Mouse (Mus musculus) liver, adult 2 months (tissue): Measurements from ENCODE around the gene Ubac2. TPM values are rescaled to one million over a fixed set of nuclear protein-coding genes. Genes with fewer than 3 reads are reported as not detected.

Experiments
- DNase-seq: peaks from one replicate; pipeline ENCODE4 v3.0.0-alpha.2; 2011; ENCODE audit warnings: low read depth, low spot score; ENCODE audit errors: extremely low read depth
- H3K27ac ChIP-seq: fragments of 200-500 bp; replicated peaks from 2 replicates; pipeline ENCODE4 v1.5.1; 2012; ENCODE audit warnings: low read depth, mild to moderate bottlenecking, control low read depth, inconsistent platforms, low read length; ENCODE audit not compliant: insufficient read depth
- H3K27me3 ChIP-seq: fragments of 200-500 bp; 2 replicates; pipeline ENCODE4 v1.6.1; 2012; ENCODE audit warnings: mild to moderate bottlenecking, moderate library complexity, low read length, inconsistent platforms; ENCODE audit not compliant: control insufficient read depth, insufficient read depth
- H3K36me3 ChIP-seq: fragments of 200-500 bp; 2 replicates; pipeline ENCODE4 v1.6.1; 2012; ENCODE audit warnings: low read length, inconsistent platforms; ENCODE audit not compliant: control insufficient read depth, insufficient read depth
- H3K4me1 ChIP-seq: fragments of 200-500 bp; 2 replicates; pipeline ENCODE4 v1.6.1; 2011; ENCODE audit warnings: low read length; ENCODE audit not compliant: control insufficient read depth, insufficient read depth
- H3K4me3 ChIP-seq: fragments of 200-500 bp; 2 replicates; pipeline ENCODE4 v1.5.1; 2011; ENCODE audit warnings: low read depth, mild to moderate bottlenecking, control low read depth, low read length, moderate library complexity; ENCODE audit not compliant: insufficient read depth
- H3K79me2 ChIP-seq: fragments of 200-500 bp; 2 replicates; pipeline ENCODE4 v1.6.1; 2012; ENCODE audit warnings: inconsistent platforms, mild to moderate bottlenecking, low read length, moderate library complexity; ENCODE audit not compliant: control insufficient read depth, insufficient read depth
- H3K9ac ChIP-seq: fragments of 200-500 bp; 2 replicates; pipeline ENCODE4 v1.6.1; 2012; ENCODE audit warnings: low read depth, mild to moderate bottlenecking, control low read depth, inconsistent platforms, low read length
- CTCF ChIP-seq: fragments of 200-500 bp; IDR thresholded peaks from 2 replicates; pipeline ENCODE4 v1.5.1; 2011; ENCODE audit warnings: low read depth, low read length, control low read depth
- POLR2A ChIP-seq: fragments of 200-500 bp; IDR thresholded peaks from 2 replicates; pipeline ENCODE4 v1.6.1; 2011; ENCODE audit warnings: low read length, control low read depth; ENCODE audit not compliant: insufficient read depth; ENCODE audit errors: extremely low read depth
- WGBS: fragments of 180-500 bp; shearing (Covaris S2); methylation state at CpG from one replicate; pipeline ENCODE4 v1.1.7; 2018; 5-methylcytosine and 5-hydroxymethylcytosine counted together
- polyA plus RNA-seq: library from polyadenylated mRNA; depleted of rRNA; stranded (reverse); fragments of >200 nt; gene quantifications from 2 replicates; pipeline ENCODE4 v1.2.3, GENCODE M21; 2012
- total RNA-seq: library from RNA; depleted of rRNA; stranded (reverse); fragments of >200 nt; gene quantifications from 2 replicates; pipeline ENCODE4 v1.2.3, GENCODE M21; 2014

Ubac2 gene
- total and polyA plus RNA-seq, 2 experiments = 20.3 to 49.4 TPM

DNA sequence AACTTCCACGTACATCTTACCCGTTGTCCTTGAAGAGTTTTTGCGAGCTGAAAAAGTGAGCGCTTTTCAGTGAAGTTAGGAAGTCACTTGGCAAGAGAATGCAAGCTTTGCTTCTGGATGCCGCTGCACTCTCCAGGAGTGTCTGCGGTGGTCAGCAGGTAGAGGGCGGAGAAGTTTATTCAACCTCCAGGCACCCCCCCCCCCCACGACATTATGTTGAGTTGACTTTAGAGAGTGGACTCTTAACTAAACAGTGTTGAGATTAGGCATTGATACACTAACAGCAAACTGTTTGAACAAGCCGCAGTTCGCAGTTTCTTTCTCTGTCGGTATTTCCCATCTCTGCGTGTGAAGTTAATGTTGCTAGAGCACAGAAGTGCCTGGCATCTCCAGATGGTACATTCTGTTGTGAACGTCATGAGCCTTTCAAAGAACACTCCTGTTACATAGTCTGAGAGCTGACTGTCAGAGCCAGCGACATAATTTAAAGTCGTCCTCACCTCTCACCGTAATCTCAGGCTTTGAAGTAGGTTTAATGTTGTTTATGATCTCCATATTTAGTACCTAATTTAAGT, 933 bp downstream of the Ubac2 start:
- WGBS = 7% methylated on average over 16 of the region's 16 CpGs
- peak; percentile 53 for DNase-seq
- peak overlapping the region; percentile 63 for H3K27ac ChIP-seq
- H3K79me2 ChIP-seq = peaks cover 21% of the 10 kb centered on the region
- TF ChIP-seq CTCF (no peak), POLR2A (no peak)
- H3K36me3 ChIP-seq = no peaks in the 10 kb centered on the region
- peak overlapping the region; percentile 88 for H3K9ac ChIP-seq
- H3K27me3 ChIP-seq = no peaks in the 10 kb centered on the region
- H3K4me1 ChIP-seq = peaks cover 10% of the 10 kb centered on the region
- peak overlapping the region; percentile 79 for H3K4me3 ChIP-seq

DNA sequence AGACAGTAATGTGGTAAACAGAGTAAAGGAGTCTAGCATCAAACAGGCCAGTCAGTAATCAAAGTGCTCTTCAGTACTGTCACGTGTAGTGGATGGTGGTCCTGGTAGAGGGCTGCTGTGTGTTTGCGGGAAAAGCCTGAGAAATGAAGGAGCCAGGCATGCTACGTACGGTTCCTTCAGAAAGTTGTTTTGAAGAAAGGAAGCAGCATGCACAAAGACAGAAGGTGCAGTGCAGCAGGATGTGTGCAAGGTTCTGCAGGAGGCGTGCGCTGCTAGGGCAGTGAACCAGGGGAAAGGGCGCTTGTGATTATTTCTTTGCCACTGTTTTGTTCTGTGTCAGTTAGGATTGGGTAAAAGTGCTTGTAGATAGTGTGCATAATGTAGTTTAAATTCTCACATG, 2.8 kb downstream of the Ubac2 start:
- WGBS = 80% methylated on average over 7 of the region's 7 CpGs
- Histone ChIP-seq H3K4me1 (peaks cover 10% of the 10 kb centered on the region), H3K9ac (no peak overlapping the region), H3K4me3 (no peak overlapping the region), H3K79me2 (peaks cover 26% of the 10 kb centered on the region), H3K27me3 (no peaks in the 10 kb centered on the region), H3K36me3 (no peaks in the 10 kb centered on the region), H3K27ac (no peak overlapping the region)
- no peak for TF ChIP-seq CTCF
- DNase-seq = no peak

DNA sequence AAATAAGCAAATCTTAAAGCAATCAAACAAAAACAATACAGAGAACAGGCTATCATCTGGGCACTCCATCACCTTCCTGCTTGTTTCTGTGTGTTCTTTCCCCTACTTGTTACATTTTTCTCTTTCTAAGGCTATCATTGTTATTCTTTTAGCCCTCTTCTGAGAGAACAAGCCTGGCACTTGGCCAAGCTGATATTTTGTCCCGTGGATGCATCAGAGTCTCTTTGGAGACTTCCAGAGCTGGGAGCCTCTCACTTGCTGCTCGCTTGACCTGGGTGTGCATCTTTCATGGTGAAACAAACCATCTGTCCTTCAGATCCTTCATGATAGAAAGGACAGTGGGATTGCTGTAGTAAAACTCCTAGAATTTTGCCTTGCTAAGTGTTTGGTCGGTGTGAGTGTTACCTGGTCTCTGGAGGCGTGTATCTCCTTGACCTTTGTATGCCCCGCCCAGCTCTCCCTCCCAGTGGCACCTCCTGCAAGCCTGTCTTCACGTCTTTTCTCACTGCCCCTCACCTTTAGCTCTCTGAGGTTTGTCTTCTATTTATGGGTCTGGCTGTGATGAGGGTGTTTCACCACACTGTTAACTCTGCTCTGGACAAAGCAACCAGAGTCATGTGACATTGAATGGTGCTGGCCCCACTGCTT, 5.9 kb downstream of the Ubac2 start:
- DNase-seq = no peak
- H3K27ac ChIP-seq = no peak overlapping the region
- H3K9ac ChIP-seq = no peak overlapping the region
- H3K79me2 ChIP-seq = peaks cover 31% of the 10 kb centered on the region
- no peaks in the 10 kb centered on the region for H3K36me3 ChIP-seq
- TF ChIP-seq CTCF (no peak), POLR2A (no peak)
- no peak overlapping the region for H3K4me3 ChIP-seq
- WGBS = 60% methylated on average over 6 of the region's 6 CpGs
- peaks cover 10% of the 10 kb centered on the region for H3K4me1 ChIP-seq
- no peaks in the 10 kb centered on the region for H3K27me3 ChIP-seq

DNA sequence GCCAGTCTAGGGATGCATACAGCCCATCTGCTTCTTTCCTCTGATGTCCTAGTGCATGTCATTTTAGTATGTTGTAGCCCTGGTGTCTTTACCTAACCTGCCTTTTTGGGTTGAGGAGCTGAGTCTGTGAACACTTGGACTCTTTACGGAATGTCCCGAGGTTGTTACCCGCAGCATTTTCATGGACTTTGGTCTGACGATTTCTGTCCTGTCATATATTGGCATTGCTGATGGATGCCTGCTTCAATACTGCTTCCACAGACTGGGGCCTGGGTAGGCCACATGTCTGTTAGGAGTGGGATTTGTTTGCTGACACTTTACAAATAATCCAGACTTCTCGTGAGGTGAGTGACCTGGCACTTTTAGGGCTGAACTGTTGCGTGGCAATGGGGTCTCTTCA, 15.3 kb downstream of the Ubac2 start:
- 29% methylated on average over 6 of the region's 6 CpGs for WGBS
- Histone ChIP-seq H3K79me2 (peaks cover 35% of the 10 kb centered on the region), H3K27me3 (no peaks in the 10 kb centered on the region), H3K4me1 (peaks cover 19% of the 10 kb centered on the region), H3K27ac (peak overlapping the region; percentile 35; the same call in 1 of the 2 replicates), H3K9ac (no peak overlapping the region; the same call in 1 of the 2 replicates), H3K36me3 (no peaks in the 10 kb centered on the region), H3K4me3 (no peak overlapping the region)
- peak; percentile 66 for DNase-seq
- TF ChIP-seq CTCF (no peak), POLR2A (no peak)

DNA sequence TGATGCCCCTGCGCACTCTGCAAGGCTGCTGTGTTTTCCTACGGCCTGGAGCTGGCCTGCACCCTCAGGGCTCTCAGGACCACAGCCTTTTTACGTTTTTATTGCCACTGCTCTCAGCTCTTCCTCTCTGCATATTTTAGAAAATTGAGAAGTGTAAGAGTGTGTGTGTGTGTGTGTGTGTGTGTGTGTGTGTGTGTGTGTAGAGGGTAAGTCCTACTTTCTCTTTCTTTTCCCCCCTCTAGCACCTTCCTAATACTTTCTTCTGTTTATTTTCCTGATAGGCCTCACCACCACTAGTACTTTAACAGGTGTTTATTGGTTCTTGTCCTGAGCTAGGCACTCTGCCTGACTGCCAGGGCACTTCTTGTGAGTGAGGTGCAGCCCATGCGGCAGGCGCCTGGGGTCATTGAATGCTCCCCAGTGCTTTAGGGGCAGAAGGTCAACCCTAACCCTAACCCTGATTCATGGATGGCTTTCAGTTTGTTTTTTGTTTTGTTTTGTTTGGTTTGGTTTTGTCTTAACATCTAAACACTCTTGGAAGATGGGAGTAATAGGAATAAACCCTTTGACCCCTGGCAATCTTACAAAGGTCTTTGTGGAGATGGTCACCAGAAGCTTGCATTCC, 16.2 kb downstream of the Ubac2 start:
- Histone ChIP-seq H3K4me3 (no peak overlapping the region), H3K27ac (peak overlapping the region; percentile 33; the same call in 1 of the 2 replicates), H3K4me1 (peaks cover 19% of the 10 kb centered on the region), H3K36me3 (no peaks in the 10 kb centered on the region), H3K27me3 (no peaks in the 10 kb centered on the region), H3K9ac (no peak overlapping the region), H3K79me2 (peaks cover 37% of the 10 kb centered on the region)
- WGBS = 57% methylated on average over 5 of the region's 5 CpGs
- TF ChIP-seq POLR2A = no peak
- TF ChIP-seq CTCF = no peak
- peak; percentile 63 for DNase-seq

DNA sequence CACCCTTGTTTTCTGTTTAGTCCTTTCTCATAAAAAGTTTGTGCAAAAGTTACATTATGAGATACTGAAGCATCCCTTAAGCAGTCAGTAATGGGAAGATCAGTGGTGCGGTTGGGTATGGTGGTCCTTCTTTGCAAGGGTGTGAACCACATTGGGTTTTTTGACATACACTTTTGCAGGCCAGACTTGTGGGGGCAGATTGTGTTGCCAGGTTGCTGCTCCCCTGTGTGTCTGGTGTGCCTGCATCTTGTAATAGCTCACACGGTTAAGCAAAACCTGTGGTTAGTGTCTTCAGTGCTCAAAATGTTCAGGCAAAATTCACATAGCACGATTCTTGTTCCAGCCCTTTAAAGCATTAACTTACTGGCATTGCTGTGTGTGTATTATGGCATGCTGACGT, 16.9 kb downstream of the Ubac2 start:
- no peak for DNase-seq
- Histone ChIP-seq H3K79me2 (peaks cover 39% of the 10 kb centered on the region), H3K27ac (no peak overlapping the region), H3K9ac (no peak overlapping the region), H3K36me3 (no peaks in the 10 kb centered on the region), H3K4me3 (no peak overlapping the region), H3K27me3 (no peaks in the 10 kb centered on the region), H3K4me1 (peaks cover 19% of the 10 kb centered on the region)
- TF ChIP-seq POLR2A = no peak
- no peak for TF ChIP-seq CTCF
- WGBS = 97% methylated on average over 4 of the region's 4 CpGs
